Mouse (Mus musculus): ENCODE measurements around the gene Rbm48.

DNA sequence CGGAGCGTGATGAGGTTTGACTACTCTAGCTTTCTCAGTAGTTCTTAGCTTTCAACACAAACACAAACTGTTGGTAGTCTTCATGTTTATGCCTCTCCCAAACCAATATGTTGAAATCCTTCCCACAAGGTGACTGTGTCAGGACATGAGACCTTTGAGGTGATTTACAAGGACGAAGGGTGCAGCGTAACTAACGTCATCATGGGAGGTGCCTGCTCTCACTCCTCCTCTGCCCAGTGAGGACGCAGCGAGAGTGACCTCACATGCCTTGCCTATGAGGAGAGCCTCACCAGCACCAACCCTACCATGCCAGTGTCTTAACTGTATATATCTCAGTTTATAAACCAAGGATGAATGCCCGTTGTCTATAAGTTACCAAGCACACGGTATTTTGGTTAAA lies 10.7 kb upstream of the Rbm48 start:
- TF ChIP-seq GATA1 (IDR thresholded peaks at IDR 0.05; ENCODE audit: borderline replicate concordance, low read length) (no peak), FLI1 (IDR thresholded peaks at IDR 0.05; ENCODE audit: low read length) (no peak)
